Mouse (Mus musculus) retina, postnatal 7 days (tissue): Measurements from ENCODE around the gene Sdc1.

Experiments
- DNase-seq: peaks from one replicate; pipeline ENCODE4 v3.0.0-alpha.2; 2012; ENCODE audit warnings: low read depth, low spot score

Sdc1 gene

GRCm38 (mm10) chr12:8770946-8771843, at the start of gene Sdc1:
TSS of gene Sdc1 (plus strand) at chr12:8771323.
- DNase-seq, result peak; percentile 27

- no peak for DNase-seq
Observed at GRCm38 (mm10) chr12:8726890-8727289, 44.2 kb upstream of the Sdc1 start.

GRCm38 (mm10) chr12:8728739-8729138, 42.4 kb upstream of the Sdc1 start:
- DNase-seq, result no peak

GRCm38 (mm10) chr12:8753654-8754053, 17.5 kb upstream of the Sdc1 start:
- DNase-seq, result no peak

- DNase-seq, result no peak
Observed at GRCm38 (mm10) chr12:8754116-8754515, 17.0 kb upstream of the Sdc1 start.

- DNase-seq, result no peak
Observed at GRCm38 (mm10) chr12:8758029-8758428, 13.1 kb upstream of the Sdc1 start.

GRCm38 (mm10) chr12:8759115-8759514, 12.0 kb upstream of the Sdc1 start:
- DNase-seq, result no peak

- no peak for DNase-seq
Observed at GRCm38 (mm10) chr12:8759779-8760178, 11.3 kb upstream of the Sdc1 start.

- DNase-seq, result no peak
Observed at GRCm38 (mm10) chr12:8760561-8760960, 10.6 kb upstream of the Sdc1 start.

- no peak for DNase-seq
Observed at GRCm38 (mm10) chr12:8761058-8761457, 10.1 kb upstream of the Sdc1 start.

- no peak for DNase-seq
Observed at GRCm38 (mm10) chr12:8762667-8763066, 8.5 kb upstream of the Sdc1 start.

GRCm38 (mm10) chr12:8764221-8764930, 6.7 kb upstream of the Sdc1 start:
- no peak for DNase-seq

- DNase-seq, result no peak
Observed at GRCm38 (mm10) chr12:8771844-8772380, 789 bp downstream of the Sdc1 start.

- DNase-seq, result no peak
Observed at GRCm38 (mm10) chr12:8772451-8773143, 1.5 kb downstream of the Sdc1 start.

GRCm38 (mm10) chr12:8773336-8773735, 2.2 kb downstream of the Sdc1 start:
- DNase-seq, result no peak

GRCm38 (mm10) chr12:8774183-8774582, 3.1 kb downstream of the Sdc1 start:
- DNase-seq, result no peak

GRCm38 (mm10) chr12:8776206-8776605, 5.1 kb downstream of the Sdc1 start:
- no peak for DNase-seq

GRCm38 (mm10) chr12:8776741-8777140, 5.6 kb downstream of the Sdc1 start:
- DNase-seq, result no peak

- no peak for DNase-seq
Observed at GRCm38 (mm10) chr12:8778106-8778505, 7.0 kb downstream of the Sdc1 start.

- DNase-seq, result no peak
Observed at GRCm38 (mm10) chr12:8779851-8780250, 8.7 kb downstream of the Sdc1 start.

- no peak for DNase-seq
Observed at GRCm38 (mm10) chr12:8781121-8781520, 10.0 kb downstream of the Sdc1 start.
